Mouse (Mus musculus) frontal cortex, postnatal 25 days (tissue): ENCODE measurements at regions not wholly inside any gene's neighbourhood (a gene's known extent, or its start where the extent isn't known, plus 50 kb on each side); places are given as distances from the start of the nearest gene placed in this dataset.

Experiments
- DNase-seq, 2 experiments: peaks; one replicate each; pipeline ENCODE4 v3.0.0; 2022; ENCODE audit warnings: low spot score in 2 of 2

DNA sequence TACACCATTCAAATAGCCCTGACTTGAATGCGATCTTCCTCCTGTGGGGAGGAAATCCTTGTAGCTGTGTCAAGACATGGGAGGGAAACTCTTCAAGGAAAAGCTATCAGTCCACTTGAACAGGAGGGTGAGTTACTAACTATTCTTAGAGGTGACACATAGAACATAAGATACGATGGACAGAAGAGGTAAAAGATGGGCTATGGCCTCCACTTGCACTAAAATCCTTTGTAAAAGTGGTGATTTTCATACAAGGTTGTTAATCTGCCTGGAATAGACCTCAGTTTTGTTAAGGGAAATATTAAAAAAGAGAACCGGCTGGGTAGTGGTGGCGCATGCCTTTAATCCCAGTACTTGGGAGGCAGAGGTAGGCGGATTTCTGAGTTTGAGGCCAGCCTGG lies 102.1 kb upstream of the Cpm start:
- DNase-seq = no peak

DNA sequence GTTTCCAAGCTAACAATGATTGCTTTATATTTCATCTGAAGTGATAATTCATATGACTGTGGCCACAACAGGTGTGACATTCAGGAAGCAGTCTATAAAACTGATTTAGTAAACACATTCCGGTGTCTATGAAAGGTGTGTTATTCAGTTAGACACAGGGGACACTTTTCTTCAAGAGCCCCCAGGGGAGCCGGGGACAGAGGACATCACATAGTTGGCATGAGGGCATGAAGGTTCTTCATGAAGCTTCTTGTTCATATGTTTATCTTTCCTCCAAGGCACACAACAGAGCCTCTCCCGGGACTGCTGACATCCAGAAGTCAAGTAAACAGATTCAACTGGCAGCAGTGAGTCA lies 102.5 kb upstream of the Cpm start:
- DNase-seq = no peak

DNA sequence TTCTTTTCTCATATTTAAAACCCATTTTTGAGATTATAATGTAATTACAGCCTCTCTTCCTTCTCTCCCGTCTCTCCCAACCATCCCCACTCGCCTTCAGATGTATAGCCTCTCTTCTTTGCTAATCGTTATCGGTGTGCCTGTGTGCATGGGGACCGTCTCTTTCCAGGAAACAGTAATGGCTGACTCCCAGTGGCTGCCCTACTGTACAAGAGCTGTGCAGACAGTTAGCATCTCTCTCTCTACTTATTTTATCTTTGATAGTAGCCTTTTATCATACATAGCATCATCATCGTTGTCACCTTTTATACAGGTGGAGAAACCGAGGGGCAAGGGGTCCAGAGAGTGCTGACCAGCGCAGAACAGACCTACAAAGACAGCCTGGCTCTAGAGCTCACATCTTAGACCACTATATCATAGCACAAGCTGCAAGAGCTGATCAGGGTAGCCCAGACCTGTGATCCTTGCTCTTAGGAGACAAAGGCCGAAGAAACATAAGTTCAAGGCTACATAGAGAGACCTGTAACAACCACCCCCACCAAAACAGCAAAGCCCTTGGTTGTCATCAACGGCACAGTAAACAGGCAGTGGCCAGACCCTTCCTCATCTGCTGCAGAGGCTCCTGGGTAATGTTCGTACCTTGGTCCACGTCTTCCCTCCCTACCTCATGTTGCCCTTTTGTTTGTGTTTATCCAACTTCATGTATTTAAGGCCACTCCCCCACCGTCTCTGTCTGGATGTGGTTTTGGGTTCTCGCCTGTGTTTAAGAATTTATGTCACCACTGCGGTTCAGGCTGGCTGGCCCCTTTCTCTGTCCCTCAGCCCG lies 103.1 kb upstream of the Cpm start:
- DNase-seq = no peak

DNA sequence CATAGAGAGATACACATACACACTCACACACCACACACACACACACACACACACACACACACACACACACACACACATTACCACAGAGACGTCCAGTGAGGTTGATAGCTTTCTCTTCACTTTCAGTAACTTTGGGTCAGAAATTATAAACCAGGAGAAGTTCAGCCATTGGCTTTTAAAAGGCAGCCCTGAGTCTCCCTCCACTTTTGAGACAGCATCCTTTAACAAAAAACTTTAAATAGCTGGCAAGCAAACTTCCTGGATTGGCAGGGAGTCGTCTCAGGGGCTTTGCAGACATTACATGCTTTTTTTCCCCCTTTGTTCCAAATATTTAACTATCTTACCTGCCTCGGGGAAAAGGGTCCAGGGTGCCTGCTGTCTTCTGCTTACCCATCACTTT lies 103.7 kb upstream of the Cpm start:
- no peak for DNase-seq

DNA sequence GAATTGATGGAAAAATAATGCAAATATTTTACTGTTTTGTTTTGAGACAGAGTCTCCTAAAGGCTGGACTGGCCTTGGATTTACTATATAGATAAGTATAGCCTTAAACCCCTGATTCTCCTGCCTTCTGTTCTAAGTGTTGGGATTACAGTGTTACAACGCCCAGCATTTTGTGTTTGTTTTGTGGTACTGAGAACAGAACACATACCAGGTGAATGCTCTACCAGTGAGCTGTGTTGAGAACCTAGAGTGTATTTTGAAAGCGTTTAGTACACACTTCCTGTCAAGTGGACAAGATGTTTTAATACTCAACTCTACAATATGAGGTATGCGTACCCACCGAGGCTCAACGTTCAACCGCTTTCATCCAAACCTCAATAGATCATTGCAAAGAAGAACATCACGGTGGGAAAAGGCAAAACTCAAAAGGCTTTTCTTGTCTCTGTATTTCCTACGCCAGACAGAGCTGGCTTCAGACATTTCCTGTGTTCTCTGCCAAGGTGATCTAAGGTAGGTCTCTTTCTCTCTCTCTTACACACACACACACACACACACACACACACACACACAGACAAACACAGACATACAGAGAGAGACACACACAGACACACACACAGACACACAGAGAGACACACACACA lies 104.3 kb upstream of the Cpm start:
- no peak for DNase-seq

DNA sequence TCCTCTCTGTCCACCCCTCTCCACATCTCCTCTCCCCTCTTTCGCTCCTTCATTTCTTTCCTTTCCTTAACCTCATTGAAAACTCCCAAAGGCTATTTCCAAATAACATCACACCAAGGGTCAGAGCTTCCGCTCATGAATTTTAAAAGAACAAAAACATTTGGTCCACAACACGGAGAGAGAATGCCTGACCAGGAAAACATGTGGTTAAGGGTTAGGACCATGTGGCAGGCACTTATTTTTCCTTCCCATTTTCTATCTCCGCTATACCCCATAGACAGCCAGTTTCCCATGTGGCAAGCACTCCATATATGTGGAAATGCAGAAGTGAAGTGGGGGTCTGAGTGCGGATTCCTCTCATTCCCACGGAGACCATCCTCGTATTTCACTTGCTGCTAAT lies 105.2 kb upstream of the Cpm start:
- no peak for DNase-seq

DNA sequence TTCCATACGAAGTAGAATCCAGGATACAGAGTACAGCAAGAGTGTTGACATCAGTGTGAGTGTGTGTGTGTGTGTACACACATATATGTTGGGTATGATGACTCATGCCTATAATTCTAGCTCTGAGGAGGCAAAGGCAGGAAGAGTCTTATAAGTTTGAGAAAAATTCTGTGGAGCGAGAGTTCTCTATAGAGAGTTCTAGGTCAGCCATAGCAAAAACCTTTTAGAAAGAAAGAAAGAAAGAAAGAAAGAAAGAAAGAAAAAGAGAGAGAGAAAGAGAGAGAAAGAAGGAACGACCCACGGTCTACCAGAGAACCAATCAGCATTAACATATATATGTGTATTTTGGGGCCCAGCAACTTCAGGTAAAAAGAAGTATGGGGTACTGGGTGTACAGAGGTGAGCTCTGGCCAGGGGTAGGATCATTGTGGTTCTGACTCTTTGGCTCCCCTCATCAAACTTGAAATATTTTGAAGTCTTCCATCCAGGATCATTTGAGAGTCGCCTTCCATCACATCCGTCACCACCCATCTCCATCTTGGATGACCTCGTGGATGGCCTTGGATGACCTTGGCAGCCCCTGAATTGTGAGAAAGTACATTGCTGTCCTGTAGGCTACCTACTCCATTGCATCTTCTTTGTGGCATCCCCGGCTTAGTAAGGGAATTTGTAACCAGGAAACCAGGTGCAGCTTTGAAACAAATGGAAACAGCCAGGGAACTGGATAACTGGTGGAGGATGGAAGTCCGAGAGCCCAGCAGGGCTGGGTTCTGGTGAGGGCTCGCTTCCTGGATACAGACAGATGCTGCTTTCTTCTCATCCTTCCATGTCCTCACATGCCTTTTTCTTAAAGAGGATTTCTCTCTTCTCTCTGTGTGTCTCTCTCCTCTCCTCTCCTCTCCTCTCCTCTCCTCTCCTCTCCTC lies 106.1 kb upstream of the Cpm start:
- DNase-seq = no peak

DNA sequence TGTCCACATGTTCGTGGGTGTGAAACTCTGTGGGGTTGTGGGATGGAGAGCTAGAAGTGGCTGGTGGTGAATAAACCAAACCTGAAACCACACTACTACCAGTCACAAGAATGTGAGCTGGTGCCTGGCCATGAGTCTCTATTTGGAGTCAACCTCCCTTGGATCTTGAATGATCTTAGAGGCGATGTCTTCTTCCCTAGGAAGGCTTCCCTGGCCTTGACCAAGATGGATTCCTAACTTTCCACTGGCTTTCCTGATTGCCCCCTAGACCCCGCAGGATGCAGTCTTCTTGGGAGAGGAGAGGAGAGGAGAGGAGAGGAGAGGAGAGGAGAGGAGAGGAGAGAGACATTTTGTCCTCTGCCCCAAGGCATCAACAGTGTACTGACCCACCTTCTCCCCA lies 106.9 kb upstream of the Cpm start:
- DNase-seq = no peak

DNA sequence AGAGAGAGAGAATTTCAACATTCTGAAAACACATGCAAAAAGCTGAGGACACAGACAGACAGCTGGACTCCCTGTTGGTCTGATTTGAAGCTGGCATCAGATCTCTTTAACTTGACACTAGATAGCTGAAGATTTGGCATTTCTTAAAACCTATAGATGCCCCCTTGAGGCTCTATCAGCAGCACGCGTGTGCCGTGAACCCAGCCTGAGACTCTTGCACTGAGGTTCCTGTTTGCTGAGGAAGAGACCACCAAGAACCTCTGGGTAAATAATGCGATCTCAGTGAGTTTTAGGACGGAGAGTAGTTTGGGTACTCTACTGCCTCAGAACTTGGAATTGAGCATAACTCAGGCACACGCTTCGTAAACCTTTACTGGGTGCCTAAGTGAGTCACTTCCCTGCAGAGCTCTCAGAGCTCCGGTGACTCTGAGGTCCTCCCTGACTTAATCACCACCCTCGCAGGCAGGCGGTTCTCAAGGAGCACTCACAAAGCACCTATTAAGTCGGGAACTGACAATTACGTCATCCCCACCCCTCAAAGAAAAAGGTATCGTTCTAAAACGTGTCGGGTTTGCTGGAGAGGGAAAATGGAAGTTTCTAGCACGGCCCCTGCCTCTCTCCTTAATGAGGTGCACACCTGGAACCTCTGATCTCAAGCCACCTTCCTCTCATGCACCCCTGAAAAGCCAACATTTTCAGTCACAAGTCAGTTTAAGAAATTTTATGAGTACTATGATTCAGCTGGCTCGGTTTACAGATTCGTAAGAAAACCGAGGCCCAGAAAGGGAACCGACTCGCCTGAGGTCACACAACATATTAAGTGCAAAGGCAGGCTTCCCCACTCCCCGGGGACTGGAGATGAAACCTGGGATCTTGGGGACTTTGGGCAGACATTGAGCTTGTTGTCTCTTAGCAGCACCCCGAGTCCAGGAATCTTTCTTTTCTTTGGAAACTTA lies 107.7 kb upstream of the Cpm start:
- no peak for DNase-seq

DNA sequence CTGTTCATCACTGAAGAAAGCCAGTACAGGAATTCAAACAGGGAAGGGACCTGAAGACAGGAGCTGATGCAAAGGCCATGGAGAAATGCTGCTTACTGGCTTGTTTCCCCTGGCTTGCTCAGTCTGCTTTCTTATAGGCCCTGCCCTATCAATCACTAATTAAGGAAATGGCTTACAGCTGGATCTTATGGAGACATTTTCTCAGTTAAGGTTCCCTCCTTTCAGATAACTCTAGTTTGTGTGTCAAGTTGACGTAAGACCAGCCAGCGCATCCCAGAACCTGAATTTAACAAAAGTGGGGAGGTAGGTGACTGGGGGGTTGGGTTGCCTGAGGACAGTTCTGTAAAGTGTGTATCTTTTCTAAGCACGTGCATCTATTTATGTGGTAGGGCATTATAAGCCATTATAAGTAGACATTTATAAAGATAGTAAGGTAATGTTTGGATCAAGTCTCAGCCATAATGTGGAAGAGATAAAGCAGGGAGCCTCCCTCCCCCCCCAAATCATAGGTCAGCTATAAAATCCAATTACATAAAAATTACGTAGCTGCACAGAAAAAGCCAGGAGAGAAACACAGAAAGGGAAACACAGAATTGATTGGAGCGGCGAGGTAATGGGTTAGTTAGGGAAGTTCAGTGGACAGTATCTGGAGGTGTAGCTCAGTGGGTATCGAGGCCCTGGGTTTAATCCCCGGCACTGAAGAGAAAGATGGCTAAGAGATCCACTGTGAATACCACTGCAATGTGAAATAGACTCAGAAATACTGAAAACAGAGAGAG lies 108.6 kb upstream of the Cpm start:
- DNase-seq = no peak

DNA sequence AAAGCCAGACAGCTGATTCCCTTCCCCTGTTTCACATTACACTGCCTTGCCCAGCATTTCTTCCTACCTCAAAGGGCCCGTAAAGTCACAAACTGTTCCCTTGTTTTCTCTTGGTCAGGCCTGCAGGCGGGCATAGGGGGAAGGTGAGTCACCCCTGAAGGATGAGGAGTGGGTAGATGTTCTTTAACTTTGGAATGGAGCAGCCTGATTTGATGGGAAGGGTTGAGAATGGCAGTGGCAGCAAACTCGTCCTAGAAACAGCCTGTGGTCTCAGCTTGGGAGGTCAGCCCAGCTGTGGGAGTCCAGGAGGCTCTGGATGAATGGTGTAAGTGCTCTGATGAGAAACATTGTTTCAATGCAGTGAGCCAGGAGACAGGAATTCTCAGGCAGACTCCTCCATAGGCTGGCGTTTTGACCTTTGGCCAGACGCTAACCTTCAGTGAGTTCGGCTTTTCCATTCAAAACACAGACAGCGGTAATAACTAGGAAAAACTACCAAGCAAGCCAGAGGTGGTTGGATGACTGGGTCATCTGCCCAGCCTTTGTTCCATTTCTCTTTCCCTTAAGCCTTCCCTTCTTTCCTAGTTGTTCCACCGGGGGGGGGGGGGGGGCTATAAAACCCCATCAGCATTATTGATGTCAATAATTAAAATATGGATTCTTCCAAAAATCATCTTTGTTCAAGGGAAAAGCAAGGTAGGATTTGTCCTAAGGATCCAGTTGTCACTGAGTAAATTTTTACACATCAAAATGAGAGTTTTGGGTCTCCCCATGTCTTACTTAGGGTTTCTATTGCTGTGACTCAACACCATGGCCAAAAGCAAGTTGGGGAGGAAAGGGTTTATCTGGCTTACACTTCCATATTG lies 109.4 kb upstream of the Cpm start:
- no peak for DNase-seq

DNA sequence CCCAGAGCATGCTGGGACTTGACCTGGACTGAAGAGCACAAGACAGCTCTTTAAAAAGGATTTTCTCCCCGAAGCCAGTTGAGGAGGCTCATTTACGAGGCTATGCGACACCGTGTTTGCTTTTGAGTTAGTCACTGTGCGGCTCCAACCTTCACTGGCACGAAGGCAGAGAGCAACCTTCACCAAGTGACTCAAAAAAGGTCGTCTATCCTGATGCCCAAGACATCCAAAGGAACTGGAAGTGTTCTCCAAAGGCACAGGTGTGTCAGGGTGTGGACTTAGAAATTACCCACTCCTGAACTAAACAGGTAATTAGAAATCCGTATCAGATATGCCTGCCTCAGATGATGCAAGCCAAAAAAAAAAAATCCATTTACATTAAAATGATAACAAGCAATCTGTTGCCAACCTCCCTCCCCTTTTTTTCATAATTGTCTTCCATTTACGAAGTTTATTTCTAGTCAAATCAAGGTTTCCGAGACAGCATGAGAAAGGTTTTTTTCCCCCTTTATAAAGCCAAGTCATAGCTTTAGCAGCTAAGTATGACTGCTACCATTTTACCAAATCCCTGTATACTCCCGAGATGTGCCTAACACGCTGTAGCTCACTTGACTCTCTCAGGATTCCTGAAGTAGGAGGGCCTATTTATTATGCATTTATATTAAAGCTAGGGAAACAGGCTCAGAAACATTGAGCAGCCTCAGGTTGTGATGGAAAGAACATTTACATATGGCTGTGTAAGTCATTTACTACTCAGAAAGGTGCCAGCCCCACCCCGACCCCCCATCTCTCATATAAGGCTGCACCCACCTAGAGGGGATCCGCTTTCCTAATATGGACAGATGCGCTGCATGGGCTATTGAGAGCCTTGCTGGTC lies 110.3 kb upstream of the Cpm start:
- no peak for DNase-seq

DNA sequence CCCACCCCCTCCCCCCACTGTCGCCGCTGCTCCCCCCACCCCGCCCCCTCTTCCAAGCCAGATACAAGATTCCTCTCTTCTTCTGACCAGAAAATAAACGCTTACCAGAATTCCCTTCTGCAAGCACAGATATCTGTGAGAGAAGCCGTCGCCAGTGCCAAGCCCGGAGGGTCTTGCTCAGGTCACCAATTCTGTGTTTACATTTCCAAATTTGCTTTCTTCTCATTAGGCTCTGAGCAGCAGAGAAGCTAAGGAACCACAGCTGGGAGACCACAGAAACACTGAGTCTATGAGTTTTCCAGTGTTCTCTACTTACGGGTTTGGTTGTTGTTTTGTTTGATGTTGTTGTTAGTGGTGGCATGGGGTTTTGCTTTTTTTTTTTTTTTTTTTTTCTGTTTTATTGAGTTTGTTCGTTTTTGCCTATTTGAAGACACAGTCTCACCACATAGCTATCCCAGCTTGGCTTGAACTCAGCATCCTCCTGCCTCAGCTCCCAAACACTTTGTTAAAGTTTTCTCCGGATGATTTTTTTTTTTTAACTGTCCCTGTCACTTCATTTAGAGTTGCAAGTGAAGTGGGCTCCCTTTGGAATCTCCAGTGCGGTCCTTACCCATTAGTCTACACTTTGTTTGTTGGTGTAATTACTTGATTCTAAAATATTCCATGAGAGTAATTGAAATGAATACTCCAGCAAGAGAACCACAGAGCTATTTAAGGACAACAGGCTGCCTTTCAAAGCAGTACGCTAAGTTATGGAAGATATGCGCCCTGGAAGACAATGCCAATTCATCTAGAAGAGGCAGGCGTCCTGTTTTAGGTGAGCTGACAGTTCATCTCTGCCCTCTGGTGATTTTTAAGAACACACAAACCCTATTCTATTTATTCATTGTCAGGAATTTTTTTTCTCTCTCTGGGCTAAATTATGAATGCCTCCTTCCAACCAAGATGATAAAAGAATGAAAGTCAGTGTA lies 111.2 kb upstream of the Cpm start:
- no peak for DNase-seq

DNA sequence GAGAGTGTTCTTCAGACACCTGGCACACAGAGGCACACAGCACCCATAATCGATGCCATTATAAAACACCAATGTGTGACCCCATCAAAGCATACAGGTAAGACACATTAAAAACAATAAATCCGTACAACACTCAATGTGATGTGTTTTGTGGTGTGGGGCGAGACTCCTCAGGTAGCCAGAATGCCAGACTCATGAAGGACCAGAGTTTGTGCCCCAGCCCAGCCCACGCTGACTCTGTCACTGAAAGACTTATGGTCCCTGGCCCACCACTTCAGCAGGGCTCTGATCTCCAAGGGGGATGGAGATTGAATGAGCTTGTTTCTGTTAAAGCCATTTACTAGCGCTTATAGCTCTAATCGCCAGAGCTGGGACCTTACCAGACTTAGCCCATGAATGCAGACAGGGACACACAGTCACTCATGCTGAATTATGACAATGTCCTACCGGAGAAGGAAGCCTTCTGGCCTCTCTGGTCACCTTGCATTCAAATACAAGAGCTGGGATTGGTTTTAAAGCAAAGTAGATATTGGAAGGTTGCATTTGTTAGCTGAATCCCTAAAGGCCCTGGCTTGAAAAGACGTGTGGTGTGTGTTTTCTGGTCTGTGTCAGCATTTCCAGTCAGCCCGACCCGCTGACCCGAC lies 112.1 kb upstream of the Cpm start:
- no peak for DNase-seq

DNA sequence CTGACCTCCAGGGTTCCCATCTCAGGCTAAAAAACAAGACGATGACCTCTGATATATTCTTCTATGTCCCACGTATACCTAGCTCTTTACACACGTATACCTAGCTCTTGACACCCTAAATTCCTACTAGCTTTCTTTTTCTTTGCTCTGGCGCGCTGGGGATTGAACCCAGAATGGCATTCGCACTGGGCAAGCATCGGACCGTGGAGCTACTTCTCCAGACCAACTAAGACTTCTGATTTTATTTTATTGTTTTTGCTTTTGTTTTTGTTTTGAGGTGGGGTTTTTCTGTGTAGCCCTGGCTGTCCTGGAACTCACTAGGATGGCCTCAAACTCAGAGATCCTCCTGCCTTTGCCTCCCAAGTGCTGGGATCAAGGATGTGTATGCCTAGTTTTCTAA lies 112.8 kb upstream of the Cpm start:
- no peak for DNase-seq

DNA sequence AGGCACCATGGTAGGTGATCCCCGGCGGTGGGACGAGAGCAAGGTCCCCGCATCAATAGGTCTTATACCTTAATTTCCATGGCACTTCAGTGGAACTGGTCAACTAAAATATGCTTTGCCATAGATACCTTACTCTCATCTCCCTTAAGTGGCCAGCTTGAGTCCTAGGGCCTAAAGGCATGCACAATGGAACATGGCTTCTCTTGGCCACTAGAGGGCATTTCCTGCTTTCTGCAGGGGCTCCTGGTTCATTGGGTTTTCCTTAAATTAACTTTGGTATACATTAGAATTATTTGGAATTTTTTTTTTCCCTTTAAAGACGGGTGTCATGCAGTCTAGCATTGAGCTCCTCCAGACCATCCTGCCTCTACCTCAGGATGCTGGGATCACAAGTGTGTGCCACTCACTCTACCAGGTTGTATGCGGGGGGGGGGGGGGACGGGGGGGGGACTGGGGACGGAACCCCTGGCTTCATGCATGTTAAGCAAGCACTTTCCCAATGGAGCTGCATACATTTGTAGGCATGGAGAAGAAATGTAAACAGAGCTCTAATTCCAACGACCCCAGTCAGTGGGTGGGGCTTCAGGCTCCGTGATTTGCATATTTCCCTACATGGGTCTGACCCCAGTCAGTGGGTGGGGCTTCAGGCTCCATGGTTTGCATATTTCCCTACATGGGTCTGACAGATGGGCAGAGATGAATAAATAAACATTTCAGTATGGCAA lies 113.4 kb upstream of the Cpm start:
- peak in 1 of 2 experiments; percentile 9 for DNase-seq
